Mouse (Mus musculus) MEL (cell line): ENCODE results near the gene Snf8.

ENCODE experiments used
- CTCF ChIP-seq, 3 experiments: IDR thresholded peaks in 2 of 3; conservative IDR thresholded peaks in 1 of 3; 2 replicates each; pipeline ENCODE4 v1.5.1; 2011 to 2012; ENCODE audit warnings: low read length in 3 of 3, low read depth in 2 of 3, mild to moderate bottlenecking in 2 of 3, improper control_type of control experiment in 1 of 3, inconsistent platforms in 1 of 3, mixed read lengths in 1 of 3, moderate library complexity in 1 of 3; ENCODE audit not compliant: control insufficient read depth in 1 of 3, insufficient read depth in 1 of 3, poor library complexity in 1 of 3, severe bottlenecking in 1 of 3
- EP300 ChIP-seq, 2 experiments: IDR thresholded peaks; 2 replicates each; pipeline ENCODE4 v1.6.1; 2011; ENCODE audit warnings: improper control_type of control experiment in 2 of 2, low read length in 2 of 2, low read depth in 1 of 2, mild to moderate bottlenecking in 1 of 2
- GATA1 ChIP-seq: IDR thresholded peaks from 2 replicates; pipeline ENCODE4 v1.6.1; 2011; ENCODE audit warnings: low read depth, low read length, improper control_type of control experiment
- NRF1 ChIP-seq: IDR thresholded peaks from 2 replicates; pipeline ENCODE4 v1.6.1; 2014; ENCODE audit warnings: low read depth, mild to moderate bottlenecking, inconsistent platforms, low read length, improper control_type of control experiment, moderate library complexity; ENCODE audit not compliant: poor library complexity, insufficient read depth, severe bottlenecking
- POLR2A ChIP-seq, 2 experiments: IDR thresholded peaks; 2 replicates each; pipeline ENCODE4 v1.6.1; 2011 to 2012; ENCODE audit warnings: low read length in 2 of 2, mild to moderate bottlenecking in 2 of 2, control low read depth in 1 of 2, improper control_type of control experiment in 1 of 2, low read depth in 1 of 2, moderate library complexity in 1 of 2; ENCODE audit not compliant: control insufficient read depth in 1 of 2, insufficient read depth in 1 of 2, poor library complexity in 1 of 2
- UBTF ChIP-seq: IDR thresholded peaks from 2 replicates; pipeline ENCODE4 v1.6.1; 2012; ENCODE audit warnings: low read depth, mild to moderate bottlenecking, inconsistent platforms, low read length, improper control_type of control experiment, moderate library complexity, borderline replicate concordance; ENCODE audit not compliant: insufficient read depth
- USF1 ChIP-seq: IDR thresholded peaks from 2 replicates; pipeline ENCODE4 v1.6.1; 2014; ENCODE audit warnings: low read depth, mild to moderate bottlenecking, inconsistent platforms, low read length, improper control_type of control experiment, moderate library complexity
- ZC3H11A ChIP-seq: IDR thresholded peaks from 2 replicates; pipeline ENCODE4 v1.6.1; 2012; ENCODE audit warnings: low read depth, mild to moderate bottlenecking, inconsistent platforms, low read length, improper control_type of control experiment

DNA sequence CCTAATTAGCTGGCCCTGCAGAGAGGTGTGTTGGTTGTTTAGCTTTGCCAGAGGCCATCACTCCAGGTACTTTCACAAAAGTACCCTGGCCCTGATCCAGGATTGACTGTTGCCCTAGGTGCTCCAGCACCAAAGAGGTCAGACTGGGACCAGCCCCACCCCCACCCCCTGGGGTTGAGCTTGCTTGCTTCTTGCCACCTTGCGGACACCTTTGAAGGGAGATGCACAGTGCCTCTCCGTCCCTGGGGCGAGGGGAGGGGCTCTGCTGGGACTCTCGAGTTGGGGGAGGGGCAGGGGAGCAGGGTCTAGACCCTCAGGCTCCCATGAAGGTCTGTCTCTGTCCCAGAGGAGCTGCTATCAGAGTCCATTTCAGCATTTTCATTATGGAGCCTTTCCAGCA is 15.3 kb downstream of the Snf8 start:
- TF ChIP-seq CTCF (IDR thresholded peaks at IDR 0.05 in 2 of 3, conservative IDR thresholded peaks at IDR 0.05 in 1 of 3; ENCODE audit: control insufficient read depth in 1 of 3, insufficient read depth in 1 of 3, low read depth in 2 of 3, low read length in 3 of 3, poor library complexity in 1 of 3, severe bottlenecking in 1 of 3), result no peak
- TF ChIP-seq POLR2A (IDR thresholded peaks at IDR 0.05; ENCODE audit: control insufficient read depth in 1 of 2, insufficient read depth in 1 of 2, low read depth in 1 of 2, low read length in 2 of 2, poor library complexity in 1 of 2), result no peak
- TF ChIP-seq EP300 (IDR thresholded peaks at IDR 0.05; ENCODE audit: low read depth in 1 of 2, low read length in 2 of 2), result no peak
- no peak for TF ChIP-seq UBTF
- no peak for TF ChIP-seq ZC3H11A
- no peak for TF ChIP-seq USF1
- no peak for TF ChIP-seq NRF1
- no peak for TF ChIP-seq GATA1
